Mouse (Mus musculus) right cerebral cortex, postnatal 36 days (tissue): ENCODE results near the gene Sp4.

Source experiments
- DNase-seq, 2 experiments: peaks; one replicate each; pipeline ENCODE4 v3.0.0; 2022; ENCODE audit warnings: low spot score in 2 of 2, mixed read lengths in 1 of 2

Sp4 gene

GRCm38 (mm10) chr12:118276385-118276784, 24.9 kb downstream of the Sp4 start:
- no peak for DNase-seq

- DNase-seq = no peak
Measured at GRCm38 (mm10) chr12:118264905-118265304, 36.3 kb downstream of the Sp4 start.

GRCm38 (mm10) chr12:118263878-118264277, 37.4 kb downstream of the Sp4 start:
- DNase-seq = no peak

GRCm38 (mm10) chr12:118255292-118255782, 45.9 kb downstream of the Sp4 start:
- no peak for DNase-seq

DNA sequence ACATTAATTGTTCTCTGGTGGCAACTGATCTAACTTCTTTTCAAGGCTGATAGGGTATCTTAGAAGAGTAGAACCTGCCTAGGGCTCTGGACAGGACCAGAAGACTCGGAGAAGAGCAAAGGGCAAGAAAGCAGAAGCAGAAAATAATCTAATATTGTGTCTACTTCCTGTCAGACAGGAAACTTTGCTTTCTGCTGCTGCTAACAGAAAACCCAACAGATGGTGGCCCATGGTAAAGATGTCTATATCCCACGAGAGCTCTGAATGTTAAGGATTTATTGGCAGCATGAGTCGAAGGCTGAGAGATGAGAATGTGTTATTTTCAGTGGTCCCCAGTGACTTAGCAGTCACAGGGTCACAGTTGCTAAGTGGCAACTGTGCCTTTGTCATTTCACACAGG, 80.1 kb downstream of the Sp4 start:
- DNase-seq = no peak

GRCm38 (mm10) chr12:118220062-118220461, 81.2 kb downstream of the Sp4 start:
- DNase-seq = no peak

- DNase-seq = no peak
Measured at GRCm38 (mm10) chr12:118212163-118212562, 89.1 kb downstream of the Sp4 start.

DNA sequence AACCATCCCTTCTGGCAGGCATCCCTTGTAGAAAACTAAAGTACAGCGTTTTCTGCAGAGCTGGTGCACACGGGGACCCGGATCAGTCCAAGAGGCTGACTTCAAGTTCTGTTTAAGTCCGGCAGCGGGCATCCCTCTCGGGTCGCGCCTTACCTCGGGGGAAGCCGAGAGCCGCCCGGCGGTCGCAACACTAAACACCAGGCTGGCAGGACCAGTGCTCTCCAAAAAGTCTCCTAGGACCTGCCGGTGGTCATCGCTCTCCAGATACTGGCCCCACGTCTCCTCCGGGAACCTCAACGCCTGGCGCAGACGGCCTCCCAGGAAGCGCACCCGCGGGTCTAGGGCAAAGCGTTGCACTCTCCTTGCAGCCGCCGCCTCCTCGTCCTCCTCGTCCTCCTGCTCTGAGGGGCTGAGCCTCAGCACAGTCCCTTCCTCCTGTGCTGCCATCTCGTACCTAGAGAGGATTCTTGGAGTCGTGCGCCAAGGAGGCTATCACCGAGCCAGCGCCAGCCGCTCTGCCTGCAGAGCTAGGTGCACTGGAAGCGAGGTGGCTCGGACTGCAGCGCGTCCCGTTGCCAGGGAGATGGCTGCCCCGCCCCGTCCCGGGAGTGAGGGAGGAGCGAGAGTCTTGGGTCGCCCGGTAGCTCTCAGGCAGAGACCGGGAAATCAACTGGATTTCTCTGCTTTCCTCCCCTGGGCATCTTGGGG, 102.7 kb downstream of the Sp4 start, which contains the start of gene Dnah11:
Dnah11 (minus strand) TSS at position 658 of the 708 bp plus-strand sequence.
- peak; percentile 11 to 20 for DNase-seq

GRCm38 (mm10) chr12:118196583-118196982, 104.7 kb downstream of the Sp4 start:
- DNase-seq = no peak

DNA sequence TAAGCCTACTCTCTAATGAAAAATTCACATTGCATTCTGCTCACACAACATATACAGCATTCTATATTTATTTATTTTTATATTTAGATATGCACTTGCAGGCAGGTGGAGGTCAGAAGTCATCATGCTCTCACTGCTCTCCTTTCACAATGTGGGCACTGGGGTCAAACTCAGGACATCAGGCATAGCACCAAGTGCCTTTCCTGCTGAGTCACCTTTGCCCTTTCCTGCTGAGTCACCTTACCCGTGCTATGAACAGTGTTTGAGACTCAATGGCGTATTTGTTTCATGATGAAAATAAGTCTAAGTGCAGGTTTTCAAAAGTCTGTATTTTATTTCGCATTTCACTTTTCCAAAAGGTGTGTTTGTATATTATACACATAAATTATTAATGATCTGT, 111.7 kb downstream of the Sp4 start:
- no peak for DNase-seq

GRCm38 (mm10) chr12:118187663-118188062, 113.6 kb downstream of the Sp4 start:
- DNase-seq = no peak

DNA sequence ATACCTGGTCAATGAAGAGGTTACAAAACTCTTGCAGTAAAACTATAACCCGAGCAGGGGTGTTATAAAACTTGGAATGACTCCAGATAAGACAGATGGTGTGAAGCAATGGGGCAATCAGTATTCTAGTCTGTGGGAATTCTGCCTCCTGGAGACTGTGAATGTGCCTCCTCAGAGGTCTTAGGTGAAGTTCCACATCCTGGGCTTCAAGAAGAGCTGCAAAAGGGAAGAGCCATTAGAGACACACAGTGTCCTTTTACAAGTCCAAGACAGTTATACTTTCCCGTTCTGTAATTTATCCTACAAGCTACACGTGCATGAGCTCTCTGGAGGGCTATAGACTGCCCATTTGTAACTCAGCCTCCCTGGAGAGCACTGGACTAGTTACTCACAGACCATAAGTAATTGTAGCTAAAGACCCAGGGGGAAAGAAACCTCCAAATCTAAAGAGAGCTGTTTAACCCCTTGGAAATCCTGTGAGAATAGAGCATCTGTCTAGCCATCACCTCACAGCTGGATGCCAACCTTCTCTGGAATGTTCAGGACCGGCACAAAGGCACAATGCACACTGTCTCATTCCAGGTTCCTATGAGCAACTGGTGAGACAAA, 114.3 kb downstream of the Sp4 start:
- no peak for DNase-seq

- no peak for DNase-seq
Measured at GRCm38 (mm10) chr12:118186120-118186880, 114.9 kb downstream of the Sp4 start.
